Mouse (Mus musculus) bone marrow, adult 2 months (tissue): ENCODE data around the gene Gm45716. TPM values are rescaled to one million over a fixed set of nuclear protein-coding genes. Genes with fewer than 3 reads are reported as not detected.

Source experiments
- H3K27ac ChIP-seq: fragments of 200-500 bp; 2 replicates; pipeline ENCODE4 v1.5.1; 2012; ENCODE audit warnings: low read depth, mild to moderate bottlenecking, control low read depth, inconsistent platforms, low read length; ENCODE audit not compliant: control insufficient read depth, poor library complexity, insufficient read depth
- H3K4me1 ChIP-seq: fragments of 200-500 bp; 2 replicates; pipeline ENCODE4 v1.6.1; 2011; ENCODE audit warnings: low read length; ENCODE audit not compliant: control insufficient read depth, insufficient read depth
- H3K4me3 ChIP-seq: fragments of 200-500 bp; replicated peaks from 2 replicates; pipeline ENCODE3; 2011; ENCODE audit warnings: mild to moderate bottlenecking, low read depth, low read length, control low read depth; ENCODE audit not compliant: control insufficient read depth
- CTCF ChIP-seq: fragments of 200-500 bp; IDR thresholded peaks from 2 replicates; pipeline ENCODE4 v1.5.1; 2011; ENCODE audit warnings: low read length, control low read depth; ENCODE audit not compliant: control insufficient read depth, insufficient read depth
- POLR2A ChIP-seq: fragments of 200-500 bp; IDR thresholded peaks from 2 replicates; pipeline ENCODE4 v1.6.1; 2011; ENCODE audit warnings: low read depth, mild to moderate bottlenecking, control low read depth, low read length, borderline replicate concordance; ENCODE audit not compliant: control insufficient read depth
- WGBS: fragments of 180-500 bp; shearing (Covaris S2); methylation state at CpG from one replicate; pipeline ENCODE4 v1.1.7; 2018; 5-methylcytosine and 5-hydroxymethylcytosine counted together
- polyA plus RNA-seq: library from polyadenylated mRNA; stranded (reverse); fragments of >200 nt; gene quantifications from 2 replicates; pipeline ENCODE4 v1.2.4, GENCODE M21; 2011; ENCODE audit warnings: low replicate concordance; ENCODE audit not compliant: missing spikeins, insufficient read depth, insufficient read length

Gene Gm45716
- polyA plus RNA-seq, 1 experiment: 3.2 TPM

DNA sequence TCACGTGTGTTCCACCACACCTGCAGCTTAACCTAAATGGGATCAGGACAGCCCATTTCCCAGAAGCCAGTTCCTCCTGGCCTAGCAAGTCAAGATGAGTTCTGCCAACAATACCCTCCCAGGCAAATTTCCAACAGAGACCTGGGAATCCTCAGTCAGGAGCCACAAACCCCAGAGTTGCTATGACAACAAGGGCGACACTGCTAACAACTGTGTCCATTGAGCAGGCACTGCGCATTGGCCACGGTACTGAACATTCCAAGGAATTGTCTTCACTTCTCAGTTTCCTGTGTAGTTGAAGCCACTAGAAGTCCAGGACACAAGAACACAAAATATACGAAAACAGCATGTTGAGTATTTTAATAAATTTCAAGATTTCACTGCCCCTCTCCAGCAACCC, 50.1 kb downstream of the Gm45716 start:
- H3K4me3 ChIP-seq: no peak overlapping the region
- 85% methylated on average over 5 of the region's 5 CpGs for WGBS
- TF ChIP-seq CTCF (no peak), POLR2A (no peak)
- H3K4me1 ChIP-seq: no peaks in the 10 kb centered on the region; the same call in 1 of the 2 replicates
- no peak overlapping the region for H3K27ac ChIP-seq

DNA sequence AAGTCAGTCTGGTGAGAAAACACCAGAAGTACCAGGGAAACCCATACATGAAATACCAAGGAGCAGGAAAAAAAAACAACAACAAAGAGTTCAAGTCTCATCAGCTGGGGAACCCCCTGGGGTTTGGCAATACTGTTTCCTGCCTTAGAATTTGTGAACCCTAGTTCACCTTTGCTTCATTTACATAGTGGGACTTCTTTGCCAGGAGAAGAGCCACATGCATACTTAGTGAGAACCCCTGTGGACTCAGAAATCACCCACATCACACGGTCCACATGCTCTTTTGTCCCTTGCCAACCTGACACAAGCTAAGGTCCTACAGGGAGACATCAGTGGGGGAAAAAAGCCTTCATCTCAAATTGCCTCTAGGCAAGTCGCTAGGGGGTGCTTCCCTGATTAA, 51.2 kb downstream of the Gm45716 start:
- H3K27ac ChIP-seq: no peak overlapping the region
- TF ChIP-seq CTCF (no peak), POLR2A (no peak)
- 77% methylated on average over 2 of the region's 2 CpGs for WGBS
- H3K4me3 ChIP-seq: no peak overlapping the region
- no peaks in the 10 kb centered on the region; the same call in 1 of the 2 replicates for H3K4me1 ChIP-seq

GRCm38 (mm10) chr11:90240652-90241330, 53.3 kb downstream of the Gm45716 start:
- 22% methylated on average over 6 of the region's 6 CpGs for WGBS
- Histone ChIP-seq H3K27ac (peak overlapping the region; percentile 13; the same call in 1 of the 2 replicates), H3K4me1 (no peaks in the 10 kb centered on the region; the same call in 1 of the 2 replicates), H3K4me3 (no peak overlapping the region)
- TF ChIP-seq POLR2A (no peak), CTCF (no peak)

GRCm38 (mm10) chr11:90241874-90242273, 54.4 kb downstream of the Gm45716 start:
- H3K4me1 ChIP-seq: no peaks in the 10 kb centered on the region; the same call in 1 of the 2 replicates
- no peak overlapping the region for H3K27ac ChIP-seq
- WGBS: 36% methylated on average over 2 of the region's 2 CpGs
- TF ChIP-seq POLR2A (no peak), CTCF (no peak)
- no peak overlapping the region for H3K4me3 ChIP-seq

DNA sequence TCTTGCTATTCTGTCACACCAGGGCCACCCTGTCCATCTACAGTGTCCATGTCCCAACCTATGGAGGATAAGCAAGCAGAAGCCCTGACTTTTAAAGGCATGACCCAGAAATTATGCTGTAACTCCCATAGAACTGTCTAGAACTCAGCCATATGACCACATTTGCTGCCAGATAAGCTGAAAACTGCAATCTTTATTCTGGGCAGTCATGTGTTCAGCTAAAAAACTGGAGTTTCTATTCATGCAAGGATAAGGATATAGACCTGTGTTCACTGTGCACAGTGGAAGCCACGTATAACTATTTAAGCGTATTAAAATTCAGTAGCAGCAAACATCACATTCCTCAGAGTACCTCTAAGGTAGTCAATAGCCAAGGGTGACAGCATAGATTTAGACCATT, 55.8 kb downstream of the Gm45716 start:
- WGBS: 90% methylated on average over 2 of the region's 2 CpGs
- H3K4me3 ChIP-seq: no peak overlapping the region
- no peak for TF ChIP-seq CTCF
- TF ChIP-seq POLR2A: no peak

DNA sequence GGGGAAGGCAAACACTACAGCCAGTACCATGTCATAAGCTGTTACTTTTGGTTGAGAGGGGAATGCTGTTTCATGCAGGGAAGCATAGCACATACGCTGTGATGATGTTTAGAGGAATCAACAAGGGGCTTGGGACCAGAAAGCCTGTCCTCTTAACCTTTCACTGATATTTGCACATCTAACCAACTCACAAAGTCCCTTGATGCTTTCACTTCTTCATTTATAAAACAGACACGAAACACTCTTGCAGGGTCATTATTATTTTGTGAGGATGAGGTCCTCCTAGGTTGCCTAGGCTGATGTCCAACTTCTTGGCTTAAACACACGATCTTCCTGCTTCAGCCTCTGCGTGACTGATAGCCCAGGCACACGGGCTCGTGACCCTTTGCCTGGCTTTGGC, 58.1 kb downstream of the Gm45716 start:
- H3K27ac ChIP-seq: 0 out of 2 replicates have a peak overlapping the region, but pooled peaks have one; percentile 22
- H3K4me3 ChIP-seq: no peak overlapping the region
- no peak for TF ChIP-seq POLR2A
- H3K4me1 ChIP-seq: no peaks in the 10 kb centered on the region; the same call in 1 of the 2 replicates
- WGBS: 54% methylated on average over 6 of the region's 6 CpGs

More for the DNA sequence above, 55.8 kb downstream of the Gm45716 start:
- Histone ChIP-seq H3K4me1 (no peaks in the 10 kb centered on the region), H3K27ac (no peak overlapping the region)

DNA sequence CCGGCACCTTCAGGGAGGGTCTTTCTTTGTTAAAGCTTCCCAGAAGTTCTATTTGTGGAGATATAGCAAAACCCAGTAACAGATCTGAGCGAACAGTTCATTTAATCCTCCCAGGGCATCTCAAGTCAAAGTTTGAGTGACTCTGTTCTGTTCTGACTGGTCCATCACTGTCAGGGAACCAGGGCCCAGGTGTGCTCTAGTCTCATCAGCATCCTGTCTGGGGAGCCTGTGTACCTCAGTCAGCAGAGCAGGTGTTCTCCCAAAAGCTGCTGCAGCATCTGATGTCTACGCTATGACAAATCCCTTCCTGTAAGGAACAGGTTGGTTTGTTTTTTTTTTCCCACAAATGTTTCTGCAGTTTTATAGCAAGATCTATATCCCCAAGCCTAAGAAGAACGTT, 59.2 kb downstream of the Gm45716 start:
- Histone ChIP-seq H3K4me1 (no peaks in the 10 kb centered on the region; the same call in 1 of the 2 replicates), H3K27ac (no peak overlapping the region), H3K4me3 (no peak overlapping the region)
- 78% methylated on average over 4 of the region's 4 CpGs for WGBS
- no peak for TF ChIP-seq POLR2A
- no peak for TF ChIP-seq CTCF

DNA sequence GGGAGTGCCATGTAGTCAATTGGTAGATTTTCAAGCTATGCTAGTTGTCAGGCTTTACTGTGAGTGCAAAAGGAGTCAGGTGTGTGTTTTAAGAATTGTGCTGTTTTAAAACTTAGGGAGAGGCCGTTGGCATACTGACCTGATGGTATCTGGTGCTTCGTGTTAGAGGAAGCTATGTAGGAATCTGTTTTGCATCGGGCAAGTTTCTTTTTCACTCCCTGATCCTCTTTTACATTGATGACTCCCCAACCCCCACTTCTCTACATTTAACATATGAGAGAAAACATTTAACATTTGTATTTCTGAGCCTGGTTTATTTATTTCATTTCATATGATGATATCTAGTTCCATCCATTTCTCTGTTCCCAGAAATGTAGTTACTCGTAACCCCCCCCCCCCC, 60.3 kb downstream of the Gm45716 start:
- Histone ChIP-seq H3K4me3 (no peak overlapping the region), H3K27ac (no peak overlapping the region), H3K4me1 (no peaks in the 10 kb centered on the region; the same call in 1 of the 2 replicates)
- WGBS: 40% methylated on average over 4 of the region's 4 CpGs
- TF ChIP-seq CTCF (no peak), POLR2A (no peak)
